Mouse (Mus musculus): ENCODE measurements around the gene AL607142.1. TPM values are rescaled to one million over a fixed set of nuclear protein-coding genes. Genes with fewer than 3 reads are reported as not detected.
A peak's percentile ranks its signal among the peaks of the same experiment; 100 is the strongest.

AL607142.1 gene
- not detected for total RNA-seq (2021)
- long read RNA-seq, experiment 1, result 0 reads
- long read RNA-seq, experiment 2, result 0 reads

GRCm38 (mm10) chr4:120064696-120065095, at the start of gene AL607142.1:
Gene AL607142.1 (plus strand): TSS chr4:120064996.
- DNase-seq (ENCODE audit: low spot score in 2 of 2), result no peak

- DNase-seq (ENCODE audit: low spot score in 2 of 2), result no peak
These were observed 46.4 kb upstream of the AL607142.1 start for GRCm38 (mm10) chr4:120018426-120018825.

GRCm38 (mm10) chr4:120022392-120022791, 42.4 kb upstream of the AL607142.1 start:
- DNase-seq (ENCODE audit: low spot score in 2 of 2), result no peak

- no peak for DNase-seq (ENCODE audit: low spot score in 2 of 2)
These were observed 41.5 kb upstream of the AL607142.1 start for GRCm38 (mm10) chr4:120023221-120023840.

GRCm38 (mm10) chr4:120024071-120024470, 40.7 kb upstream of the AL607142.1 start:
- DNase-seq (ENCODE audit: low spot score in 2 of 2), result no peak

GRCm38 (mm10) chr4:120027671-120028070, 37.1 kb upstream of the AL607142.1 start:
- no peak for DNase-seq (ENCODE audit: low spot score in 2 of 2)

GRCm38 (mm10) chr4:120029937-120030336, 34.9 kb upstream of the AL607142.1 start:
- DNase-seq (ENCODE audit: low spot score in 2 of 2), result no peak

GRCm38 (mm10) chr4:120032320-120032983, 32.3 kb upstream of the AL607142.1 start:
- DNase-seq (ENCODE audit: low spot score in 2 of 2), result peak; percentile 47 to 66

- no peak for DNase-seq (ENCODE audit: low spot score in 2 of 2)
These were observed 31.8 kb upstream of the AL607142.1 start for GRCm38 (mm10) chr4:120032984-120033355.

- DNase-seq (ENCODE audit: low spot score in 2 of 2), result no peak
These were observed 28.5 kb upstream of the AL607142.1 start for GRCm38 (mm10) chr4:120036294-120036693.

GRCm38 (mm10) chr4:120037007-120037406, 27.8 kb upstream of the AL607142.1 start:
- no peak for DNase-seq (ENCODE audit: low spot score in 2 of 2)

- DNase-seq (ENCODE audit: low spot score in 2 of 2), result no peak
These were observed 23.3 kb upstream of the AL607142.1 start for GRCm38 (mm10) chr4:120041520-120041919.

- no peak for DNase-seq (ENCODE audit: low spot score in 2 of 2)
These were observed 22.3 kb upstream of the AL607142.1 start for GRCm38 (mm10) chr4:120042480-120042879.

- DNase-seq (ENCODE audit: low spot score in 2 of 2), result no peak
These were observed 20.2 kb upstream of the AL607142.1 start for GRCm38 (mm10) chr4:120044612-120045011.

- DNase-seq (ENCODE audit: low spot score in 2 of 2), result no peak
These were observed 19.7 kb upstream of the AL607142.1 start for GRCm38 (mm10) chr4:120045131-120045537.

GRCm38 (mm10) chr4:120045871-120046270, 18.9 kb upstream of the AL607142.1 start:
- no peak for DNase-seq (ENCODE audit: low spot score in 2 of 2)

- DNase-seq (ENCODE audit: low spot score in 2 of 2), result no peak
These were observed 17.7 kb upstream of the AL607142.1 start for GRCm38 (mm10) chr4:120047060-120047459.

- DNase-seq (ENCODE audit: low spot score in 2 of 2), result no peak
These were observed 16.5 kb upstream of the AL607142.1 start for GRCm38 (mm10) chr4:120048274-120048673.

- DNase-seq (ENCODE audit: low spot score in 2 of 2), result no peak
These were observed 14.9 kb upstream of the AL607142.1 start for GRCm38 (mm10) chr4:120049857-120050256.

GRCm38 (mm10) chr4:120052481-120052880, 12.3 kb upstream of the AL607142.1 start:
- no peak for DNase-seq (ENCODE audit: low spot score in 2 of 2)

- DNase-seq (ENCODE audit: low spot score in 2 of 2), result no peak
These were observed 11.5 kb upstream of the AL607142.1 start for GRCm38 (mm10) chr4:120053026-120054005.

GRCm38 (mm10) chr4:120054145-120054544, 10.7 kb upstream of the AL607142.1 start:
- no peak for DNase-seq (ENCODE audit: low spot score in 2 of 2)

All from adrenal gland, adult 18-20 months (tissue).